In the genomic region with DNA sequence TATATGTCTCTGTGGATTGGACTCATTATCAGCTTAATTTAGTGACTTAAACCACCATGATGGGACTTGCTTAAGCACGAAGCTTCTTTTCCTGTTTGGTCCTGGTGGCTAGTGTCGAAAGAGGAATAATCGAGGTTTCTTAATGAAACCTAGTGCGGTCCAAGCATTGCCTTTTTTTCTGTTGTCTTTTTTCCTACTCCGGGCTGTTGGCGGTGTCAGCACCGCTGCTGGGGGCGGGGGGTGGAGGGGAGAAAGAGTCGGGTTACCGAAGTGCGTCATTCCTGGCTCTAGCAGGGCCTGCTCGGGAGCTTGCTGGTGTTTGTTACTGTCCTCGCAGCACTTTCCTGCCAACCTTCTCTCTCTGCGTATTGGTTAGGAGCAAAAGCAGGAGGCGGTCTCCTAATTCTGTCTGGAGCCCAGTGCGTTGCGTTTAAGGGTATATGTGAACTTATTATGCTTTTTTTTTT, we compare ENCODE assay signal across 8 mouse cellular contexts. TPM values are rescaled to one million over a fixed set of nuclear protein-coding genes. Genes with fewer than 3 reads are reported as not detected.
A peak's percentile ranks its signal among the peaks of the same experiment; 100 is the strongest.
DNase-seq lines count a peak whose midpoint lies in the region; ATAC-seq and TF ChIP-seq lines count a peak whose summit lies in the region.

No protein-coding gene starts in this region.

- H3K4me2 ChIP-seq in kidney, embryonic 15.5 days: peak overlapping the region; percentile 55
- H3K4me2 ChIP-seq in liver, embryonic 11.5 days: peak overlapping the region; percentile 67
- peak overlapping the region; percentile 46 for H3K4me2 ChIP-seq in stomach, embryonic 14.5 days (replicated peaks; ENCODE audit: low read depth, low read length)

- 12% methylated on average over 17 of the region's 17 CpGs for WGBS in heart, embryonic 10.5 days
- WGBS in kidney, embryonic 15.5 days: 22% methylated on average over 17 of the region's 17 CpGs
- 11% methylated on average over 17 of the region's 17 CpGs for WGBS in liver, embryonic 11.5 days
- WGBS in stomach, embryonic 14.5 days: 10% methylated on average over 17 of the region's 17 CpGs

- H3K4me1 ChIP-seq in bone marrow macrophage, adult 2 months (ENCODE audit: control insufficient read depth, insufficient read depth, low read length): peaks cover 15% of the 10 kb centered on the region
- H3K4me1 ChIP-seq in erythroblast, embryonic 14.5 days (ENCODE audit: control insufficient read depth): peaks cover 19% of the 10 kb centered on the region
- peaks cover 6% of the 10 kb centered on the region; the same call in 1 of the 2 replicates for H3K4me1 ChIP-seq in heart, embryonic 10.5 days
- H3K4me1 ChIP-seq in kidney, embryonic 15.5 days: 0 out of 2 replicates have a peak, but pooled peaks cover 5% of the 10 kb centered on the region
- no peaks in the 10 kb centered on the region for H3K4me1 ChIP-seq in liver, embryonic 11.5 days (replicated peaks; ENCODE audit: control insufficient read depth, insufficient read depth, low read length)
- H3K4me1 ChIP-seq in stomach, embryonic 14.5 days (ENCODE audit: control insufficient read depth, insufficient read depth, low read length): no peaks in the 10 kb centered on the region

- TF ChIP-seq POLR2A in bone marrow macrophage, adult 2 months (IDR thresholded peaks at IDR 0.05; ENCODE audit: borderline replicate concordance, low read depth, low read length): no peak

- H3K9ac ChIP-seq in kidney, embryonic 15.5 days: peak overlapping the region; percentile 55
- H3K9ac ChIP-seq in liver, embryonic 11.5 days (ENCODE audit: low read depth, low read length): peak overlapping the region; percentile 68
- H3K9ac ChIP-seq in stomach, embryonic 14.5 days (replicated peaks; ENCODE audit: low read depth, low read length): peak overlapping the region; percentile 53

- DNase-seq in B cell, adult 2 months: peak; percentile 64 to 69
- DNase-seq in heart, embryonic 10.5 days (ENCODE audit: low spot score): peak; percentile 92
- DNase-seq in liver, embryonic 11.5 days (ENCODE audit: low spot score): peak; percentile 59
- peak; percentile 85 for DNase-seq in naive thymus-derived CD4-positive, alpha-beta T cell, adult 2 months (ENCODE audit: low read depth)

- ATAC-seq in kidney, embryonic 15.5 days (replicated peaks; ENCODE audit: low FRiP score): peak; percentile 74
- peak; percentile 69 for ATAC-seq in liver, embryonic 11.5 days (replicated peaks; ENCODE audit: low FRiP score)
- peak; percentile 79 for ATAC-seq in stomach, embryonic 14.5 days (ENCODE audit: insufficient number of reproducible peaks, insufficient read depth, low FRiP score, low read depth)

- H3K27ac ChIP-seq in bone marrow macrophage, adult 2 months (ENCODE audit: insufficient read depth, low read depth, low read length): peak overlapping the region; percentile 98
- H3K27ac ChIP-seq in heart, embryonic 10.5 days: peak overlapping the region; percentile 98
- peak overlapping the region; percentile 98 for H3K27ac ChIP-seq in kidney, embryonic 15.5 days
- peak overlapping the region; percentile 92 for H3K27ac ChIP-seq in liver, embryonic 11.5 days (ENCODE audit: low read depth, low read length)
- peak overlapping the region; percentile 94 for H3K27ac ChIP-seq in stomach, embryonic 14.5 days (ENCODE audit: low read length)

- peak overlapping the region; percentile 86 for H3K4me3 ChIP-seq in bone marrow macrophage, adult 2 months (ENCODE audit: insufficient read depth, low read length)
- peak overlapping the region; percentile 84 for H3K4me3 ChIP-seq in erythroblast, embryonic 14.5 days (replicated peaks)
- H3K4me3 ChIP-seq in heart, embryonic 10.5 days: peak overlapping the region; percentile 72
- H3K4me3 ChIP-seq in kidney, embryonic 15.5 days (replicated peaks): peak overlapping the region; percentile 63
- H3K4me3 ChIP-seq in liver, embryonic 11.5 days (ENCODE audit: low read depth, low read length): peak overlapping the region; percentile 70
- peak overlapping the region; percentile 42 for H3K4me3 ChIP-seq in stomach, embryonic 14.5 days (ENCODE audit: low read depth, low read length)

- no peaks in the 10 kb centered on the region; the same call in 1 of the 2 replicates for H3K27me3 ChIP-seq in erythroblast, embryonic 14.5 days (ENCODE audit: control insufficient read depth)
- H3K27me3 ChIP-seq in heart, embryonic 10.5 days (ENCODE audit: insufficient read depth, poor library complexity, severe bottlenecking): no peaks in the 10 kb centered on the region
- H3K27me3 ChIP-seq in kidney, embryonic 15.5 days: no peaks in the 10 kb centered on the region
- H3K27me3 ChIP-seq in liver, embryonic 11.5 days (replicated peaks; ENCODE audit: control insufficient read depth, insufficient read depth, low read length): no peaks in the 10 kb centered on the region
- no peaks in the 10 kb centered on the region for H3K27me3 ChIP-seq in stomach, embryonic 14.5 days (ENCODE audit: control insufficient read depth, insufficient read depth, low read length)

- no peak for TF ChIP-seq CTCF in bone marrow macrophage, adult 2 months (IDR thresholded peaks at IDR 0.05; ENCODE audit: low read depth, low read length)

- peaks cover 2% of the 10 kb centered on the region; the same call in 1 of the 2 replicates for H3K36me3 ChIP-seq in erythroblast, embryonic 14.5 days (ENCODE audit: control insufficient read depth)
- no peaks in the 10 kb centered on the region for H3K36me3 ChIP-seq in heart, embryonic 10.5 days
- H3K36me3 ChIP-seq in kidney, embryonic 15.5 days: no peaks in the 10 kb centered on the region
- H3K36me3 ChIP-seq in liver, embryonic 11.5 days (ENCODE audit: control insufficient read depth, insufficient read depth, low read length): no peaks in the 10 kb centered on the region
- H3K36me3 ChIP-seq in stomach, embryonic 14.5 days (ENCODE audit: control insufficient read depth, insufficient read depth, low read length): no peaks in the 10 kb centered on the region

- peaks cover 4% of the 10 kb centered on the region for H3K9me3 ChIP-seq in erythroblast, embryonic 14.5 days (ENCODE audit: control insufficient read depth, low read length)
- no peaks in the 10 kb centered on the region for H3K9me3 ChIP-seq in heart, embryonic 10.5 days
- H3K9me3 ChIP-seq in kidney, embryonic 15.5 days (replicated peaks): no peaks in the 10 kb centered on the region
- no peaks in the 10 kb centered on the region for H3K9me3 ChIP-seq in liver, embryonic 11.5 days (ENCODE audit: control insufficient read depth, low read length)
- no peaks in the 10 kb centered on the region for H3K9me3 ChIP-seq in stomach, embryonic 14.5 days (ENCODE audit: control insufficient read depth, low read depth, low read length)

RNA-seq across cellular contexts. Expression of gene Stag2, which starts 2.8 kb away (rescaled TPM):
- 71.2 and 72.5 TPM in 2 replicates for polyA plus RNA-seq in bone marrow macrophage, adult 2 months (2012; ENCODE audit: insufficient read depth, insufficient read length, missing spikeins)
- polyA plus RNA-seq in erythroblast, embryonic 14.5 days (2012): 0.69 and 0.80 TPM in 2 replicates
- 35.0 and 39.6 TPM in 2 replicates for polyA plus RNA-seq in heart, embryonic 10.5 days (2016; fragmentation: Nextera tagmentation; extraction: Ambion mirVana)
- polyA plus RNA-seq in kidney, embryonic 15.5 days (2015; fragmentation: Nextera tagmentation; extraction: Ambion mirVana): 41.9 and 47.1 TPM in 2 replicates
- 56.9 and 65.9 TPM in 2 replicates for polyA plus RNA-seq in liver, embryonic 11.5 days (2014; fragmentation: Nextera tagmentation; extraction: Ambion mirVana)
- polyA plus RNA-seq in stomach, embryonic 14.5 days (2014; fragmentation: Nextera tagmentation; extraction: Ambion mirVana): 55.8 and 59.5 TPM in 2 replicates

Comparison
In these comparisons a context has a peak if more than half of its experiments do, and no peak if none do; other contexts are left out.
1. Peak in every context shown above with its lines: DNase-seq, ATAC-seq, H3K4me3 ChIP-seq and H3K27ac ChIP-seq.
2. RNA of gene Stag2, which starts 2.8 kb away (polyA plus RNA-seq): 71.2 to 72.5 TPM in bone marrow macrophage, adult 2 months, 55.8 to 59.5 TPM in stomach, embryonic 14.5 days, 56.9 to 65.9 TPM in liver, embryonic 11.5 days, 41.9 to 47.1 TPM in kidney, embryonic 15.5 days and 35.0 to 39.6 TPM in heart, embryonic 10.5 days; 0.69 to 0.80 TPM in erythroblast, embryonic 14.5 days; every median in the first group is over 10 times any median in the second.